Mouse (Mus musculus): ENCODE results near the gene Gm20388. TPM values are rescaled to one million over a fixed set of nuclear protein-coding genes. Genes with fewer than 3 reads are reported as not detected.

Gm20388 gene
- polyA plus RNA-seq, 1 experiment: 23.9 TPM

DNA sequence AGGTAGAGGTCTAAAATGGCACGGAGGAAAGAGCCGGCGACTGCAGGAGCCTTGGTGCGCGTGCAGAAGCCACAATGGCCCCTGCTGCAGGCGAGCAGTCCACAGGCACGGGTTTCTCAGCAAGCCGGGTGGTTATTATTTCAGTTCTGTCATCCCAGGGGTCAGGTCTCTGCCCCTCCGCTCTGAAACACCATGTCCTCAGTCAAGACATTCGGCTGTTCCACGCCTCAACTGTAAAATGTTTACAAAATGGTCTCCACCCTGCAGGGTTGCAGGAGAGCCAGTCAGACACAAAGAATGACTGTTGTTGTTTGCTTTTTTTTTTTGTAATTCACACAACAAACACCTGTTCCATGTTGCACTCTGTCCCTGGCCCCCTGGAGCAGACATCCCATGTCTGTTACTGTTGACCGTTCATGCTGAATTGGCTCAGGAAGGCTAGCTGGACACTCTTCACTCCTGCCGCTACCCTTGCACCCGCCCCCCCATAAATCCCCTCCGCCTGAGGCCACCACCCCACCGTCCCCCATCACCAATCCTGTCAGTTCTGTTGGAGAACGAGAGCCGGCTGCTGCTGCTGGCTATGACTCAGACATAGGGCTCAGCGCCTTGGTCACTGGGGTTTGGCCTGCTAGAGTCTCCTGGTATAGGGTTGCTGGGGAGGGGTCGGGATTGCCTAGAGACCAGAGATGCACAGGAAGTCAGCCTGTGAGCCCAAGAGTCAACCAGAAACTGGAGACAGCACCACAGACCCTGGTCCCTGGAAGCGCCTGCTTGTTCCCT is 350.9 kb downstream of the Gm20388 start:
- TF ChIP-seq POLR2A (IDR thresholded peaks at IDR 0.05; ENCODE audit: extremely low read depth, insufficient read depth, low read length): no peak
- no peak for TF ChIP-seq CTCF (IDR thresholded peaks at IDR 0.05; ENCODE audit: extremely low read depth, insufficient read depth, low read length)
- Histone ChIP-seq H3K27ac (ENCODE audit: insufficient read depth, low read length) (no peak overlapping the region), H3K4me1 (ENCODE audit: control insufficient read depth, insufficient read depth, low read length) (peaks cover 5% of the 10 kb centered on the region), H3K4me3 (ENCODE audit: insufficient read depth, low read length) (no peak overlapping the region)

DNA sequence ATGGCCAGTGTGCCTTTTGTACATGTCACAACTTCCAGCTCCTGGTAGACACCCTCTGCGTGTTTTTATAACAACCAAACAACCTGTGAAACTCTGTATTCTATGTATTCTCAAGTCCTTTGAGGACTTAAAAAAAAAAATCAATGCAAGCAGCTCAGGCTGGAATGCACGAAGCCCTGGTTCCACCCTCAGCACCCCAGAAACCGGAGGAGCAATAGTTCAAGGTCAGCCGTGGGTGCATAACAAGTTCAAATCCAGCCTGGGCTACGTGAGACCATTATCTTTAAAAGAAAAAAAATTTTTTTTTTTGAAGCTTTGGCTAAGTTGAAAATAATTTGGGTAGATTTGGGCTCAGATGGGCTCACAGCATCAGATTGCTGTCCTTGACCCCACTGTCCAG is 353.2 kb downstream of the Gm20388 start:
- no peak overlapping the region for H3K4me3 ChIP-seq (ENCODE audit: insufficient read depth, low read length)
- TF ChIP-seq CTCF (IDR thresholded peaks at IDR 0.05; ENCODE audit: extremely low read depth, insufficient read depth, low read length): no peak
- TF ChIP-seq POLR2A (IDR thresholded peaks at IDR 0.05; ENCODE audit: extremely low read depth, insufficient read depth, low read length): no peak
- no peak overlapping the region for H3K27ac ChIP-seq (ENCODE audit: insufficient read depth, low read length)
- H3K4me1 ChIP-seq (ENCODE audit: control insufficient read depth, insufficient read depth, low read length): peaks cover 7% of the 10 kb centered on the region

DNA sequence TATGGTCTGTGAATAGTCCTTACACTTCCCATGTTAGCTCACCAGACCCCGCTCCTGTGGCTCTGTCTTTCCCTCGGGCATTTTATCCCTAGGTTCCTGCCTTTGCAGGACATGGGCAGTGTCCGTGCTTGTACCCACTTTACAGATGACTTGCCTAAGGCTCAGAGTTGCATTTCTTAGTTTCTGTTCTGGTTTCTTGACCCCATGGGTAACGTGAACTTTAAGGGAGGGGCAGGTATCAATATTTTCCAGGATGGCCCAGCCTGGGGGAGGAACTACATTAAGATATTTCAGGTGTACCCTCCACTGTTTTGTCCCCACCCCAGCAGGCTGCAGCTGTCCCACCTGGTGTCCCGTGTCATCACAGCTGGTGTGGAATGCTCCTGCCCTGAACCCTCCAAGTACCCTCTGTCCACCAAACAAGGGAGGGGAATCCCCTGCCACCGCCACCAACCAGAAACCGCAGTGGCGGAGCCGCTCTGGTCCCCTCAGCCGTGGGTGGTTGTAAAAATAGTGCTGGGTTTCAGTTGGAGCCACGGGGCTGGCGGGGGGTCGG is 353.8 kb downstream of the Gm20388 start:
- Histone ChIP-seq H3K4me1 (ENCODE audit: control insufficient read depth, insufficient read depth, low read length) (peaks cover 7% of the 10 kb centered on the region), H3K4me3 (ENCODE audit: insufficient read depth, low read length) (no peak overlapping the region), H3K27ac (ENCODE audit: insufficient read depth, low read length) (no peak overlapping the region)
- no peak for TF ChIP-seq POLR2A (IDR thresholded peaks at IDR 0.05; ENCODE audit: extremely low read depth, insufficient read depth, low read length)

DNA sequence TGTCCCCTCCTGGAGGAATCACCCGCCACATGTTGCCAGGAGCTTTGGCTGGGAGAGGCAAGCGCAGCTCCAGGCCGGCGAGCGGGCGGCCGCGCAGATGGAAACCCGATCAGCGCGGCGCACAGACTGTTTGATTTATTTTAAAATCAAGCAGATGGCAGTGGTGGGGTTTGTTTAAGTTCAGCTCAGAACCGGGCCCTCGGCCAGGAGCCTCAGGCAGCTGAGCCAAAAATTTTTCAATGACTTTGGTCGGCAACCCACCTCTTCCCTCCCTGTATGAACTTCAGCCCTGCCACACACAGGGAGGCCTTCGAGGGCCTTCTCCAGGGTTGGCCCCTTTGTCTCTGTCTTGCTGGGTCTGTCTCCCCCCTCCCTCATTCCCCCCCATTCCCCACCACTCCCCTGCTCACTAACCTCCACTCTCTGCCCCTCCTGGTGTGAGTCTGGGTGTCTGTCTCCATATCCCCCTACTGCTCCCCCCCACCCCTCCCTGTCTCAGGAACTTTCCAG is 354.4 kb downstream of the Gm20388 start:
- Histone ChIP-seq H3K4me1 (ENCODE audit: control insufficient read depth, insufficient read depth, low read length) (peaks cover 7% of the 10 kb centered on the region), H3K27ac (ENCODE audit: insufficient read depth, low read length) (no peak overlapping the region), H3K4me3 (ENCODE audit: insufficient read depth, low read length) (no peak overlapping the region)
- TF ChIP-seq CTCF (IDR thresholded peaks at IDR 0.05; ENCODE audit: extremely low read depth, insufficient read depth, low read length): no peak
- TF ChIP-seq POLR2A (IDR thresholded peaks at IDR 0.05; ENCODE audit: extremely low read depth, insufficient read depth, low read length): no peak

DNA sequence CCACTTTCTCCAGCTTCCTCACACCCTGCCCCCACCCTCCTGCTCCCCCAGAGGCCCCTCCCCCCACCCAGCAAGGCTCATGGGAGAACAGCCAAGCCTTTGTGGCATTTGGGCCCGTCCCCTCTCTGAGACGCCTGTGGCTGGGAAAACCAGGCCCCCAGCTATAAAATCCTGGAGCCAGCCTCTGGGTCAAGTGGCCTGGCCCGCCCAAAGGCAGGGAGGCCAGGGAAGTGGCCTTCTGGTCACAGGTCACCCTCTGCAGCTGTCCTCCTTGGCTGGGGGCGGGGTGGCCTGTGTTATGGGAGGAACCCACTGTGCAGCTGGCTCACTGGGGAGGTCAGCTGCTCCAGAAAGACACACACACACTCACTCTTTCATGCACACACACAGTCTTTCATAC is 354.8 kb downstream of the Gm20388 start:
- no peak for TF ChIP-seq CTCF (IDR thresholded peaks at IDR 0.05; ENCODE audit: extremely low read depth, insufficient read depth, low read length)
- Histone ChIP-seq H3K4me3 (ENCODE audit: insufficient read depth, low read length) (no peak overlapping the region), H3K27ac (ENCODE audit: insufficient read depth, low read length) (no peak overlapping the region), H3K4me1 (ENCODE audit: control insufficient read depth, insufficient read depth, low read length) (peaks cover 7% of the 10 kb centered on the region)

DNA sequence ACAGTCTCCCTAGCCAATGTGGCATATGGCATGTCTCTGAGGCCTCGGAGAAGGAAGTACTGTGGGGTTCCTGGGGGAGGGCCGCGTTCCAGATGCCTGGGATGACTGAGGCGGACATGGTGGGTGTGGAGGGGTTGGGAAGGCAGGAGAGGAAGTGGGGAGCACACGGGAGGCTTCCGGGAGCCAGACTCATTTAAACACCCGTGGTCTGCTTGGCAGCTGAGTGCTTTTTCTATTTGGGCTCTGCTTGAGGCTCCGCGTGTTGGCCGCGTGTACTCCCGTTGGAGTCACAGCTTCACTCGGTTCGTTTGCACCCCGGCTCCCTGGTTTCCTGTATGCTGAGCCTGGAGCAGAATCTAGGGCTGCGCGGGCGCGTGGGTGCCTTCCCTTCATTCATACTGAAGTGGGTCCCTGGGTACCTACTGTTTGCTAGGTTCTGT is 357.9 kb downstream of the Gm20388 start:
- Histone ChIP-seq H3K4me1 (ENCODE audit: control insufficient read depth, insufficient read depth, low read length) (peaks cover 7% of the 10 kb centered on the region), H3K4me3 (ENCODE audit: insufficient read depth, low read length) (no peak overlapping the region), H3K27ac (ENCODE audit: insufficient read depth, low read length) (no peak overlapping the region)
- TF ChIP-seq CTCF (IDR thresholded peaks at IDR 0.05; ENCODE audit: extremely low read depth, insufficient read depth, low read length) (no peak), POLR2A (IDR thresholded peaks at IDR 0.05; ENCODE audit: extremely low read depth, insufficient read depth, low read length) (no peak)

DNA sequence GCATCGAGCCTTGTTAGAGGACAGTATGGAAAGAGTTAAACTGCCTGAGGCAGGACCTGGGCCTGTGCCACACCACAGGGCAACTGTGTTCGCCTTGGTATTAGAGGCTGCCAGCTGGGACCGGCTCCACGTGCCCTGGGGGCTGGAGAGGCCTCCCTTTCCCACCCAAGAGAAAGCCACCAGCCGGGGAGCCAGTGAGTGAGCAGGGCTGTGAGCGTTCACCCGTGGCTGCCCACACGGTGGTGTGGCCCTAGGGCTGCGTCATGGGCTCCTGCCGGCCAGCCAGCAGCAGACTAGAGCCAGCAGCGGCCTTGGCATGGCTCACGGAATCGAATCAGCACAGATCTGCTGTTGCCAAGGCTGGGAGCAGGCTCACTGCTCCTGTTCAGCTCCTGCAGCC is 359.8 kb downstream of the Gm20388 start:
- no peak for TF ChIP-seq POLR2A (IDR thresholded peaks at IDR 0.05; ENCODE audit: extremely low read depth, insufficient read depth, low read length)
- TF ChIP-seq CTCF (IDR thresholded peaks at IDR 0.05; ENCODE audit: extremely low read depth, insufficient read depth, low read length): no peak
- H3K27ac ChIP-seq (ENCODE audit: insufficient read depth, low read length): no peak overlapping the region
- H3K4me1 ChIP-seq (ENCODE audit: control insufficient read depth, insufficient read depth, low read length): peaks cover 5% of the 10 kb centered on the region; the same call in 1 of the 2 replicates
- no peak overlapping the region for H3K4me3 ChIP-seq (ENCODE audit: insufficient read depth, low read length)

DNA sequence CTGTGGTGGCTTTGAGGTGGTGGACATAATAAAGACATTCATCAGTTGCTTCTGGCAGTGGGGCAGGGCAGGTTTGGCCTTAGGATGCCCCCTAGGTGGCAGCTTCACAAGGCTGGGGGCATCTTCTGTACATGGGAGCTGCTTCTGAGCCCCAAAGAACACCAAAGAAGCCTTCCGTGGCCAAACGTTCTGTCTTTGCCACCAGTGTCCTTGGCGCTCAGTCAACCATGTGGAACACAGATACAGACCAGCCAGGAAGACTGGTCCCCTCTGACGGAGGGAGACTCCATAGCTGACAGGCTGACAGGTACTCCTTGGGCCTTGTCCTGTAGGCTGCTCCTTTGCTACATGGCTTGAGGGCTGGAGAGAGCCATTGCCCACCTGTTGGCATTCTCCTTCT is 362.8 kb downstream of the Gm20388 start:
- no peak overlapping the region for H3K4me3 ChIP-seq (ENCODE audit: insufficient read depth, low read length)
- H3K27ac ChIP-seq (ENCODE audit: insufficient read depth, low read length): no peak overlapping the region
- H3K4me1 ChIP-seq (ENCODE audit: control insufficient read depth, insufficient read depth, low read length): 0 out of 2 replicates have a peak, but pooled peaks cover under 1% of the 10 kb centered on the region
- no peak for TF ChIP-seq CTCF (IDR thresholded peaks at IDR 0.05; ENCODE audit: extremely low read depth, insufficient read depth, low read length)
- TF ChIP-seq POLR2A (IDR thresholded peaks at IDR 0.05; ENCODE audit: extremely low read depth, insufficient read depth, low read length): no peak

DNA sequence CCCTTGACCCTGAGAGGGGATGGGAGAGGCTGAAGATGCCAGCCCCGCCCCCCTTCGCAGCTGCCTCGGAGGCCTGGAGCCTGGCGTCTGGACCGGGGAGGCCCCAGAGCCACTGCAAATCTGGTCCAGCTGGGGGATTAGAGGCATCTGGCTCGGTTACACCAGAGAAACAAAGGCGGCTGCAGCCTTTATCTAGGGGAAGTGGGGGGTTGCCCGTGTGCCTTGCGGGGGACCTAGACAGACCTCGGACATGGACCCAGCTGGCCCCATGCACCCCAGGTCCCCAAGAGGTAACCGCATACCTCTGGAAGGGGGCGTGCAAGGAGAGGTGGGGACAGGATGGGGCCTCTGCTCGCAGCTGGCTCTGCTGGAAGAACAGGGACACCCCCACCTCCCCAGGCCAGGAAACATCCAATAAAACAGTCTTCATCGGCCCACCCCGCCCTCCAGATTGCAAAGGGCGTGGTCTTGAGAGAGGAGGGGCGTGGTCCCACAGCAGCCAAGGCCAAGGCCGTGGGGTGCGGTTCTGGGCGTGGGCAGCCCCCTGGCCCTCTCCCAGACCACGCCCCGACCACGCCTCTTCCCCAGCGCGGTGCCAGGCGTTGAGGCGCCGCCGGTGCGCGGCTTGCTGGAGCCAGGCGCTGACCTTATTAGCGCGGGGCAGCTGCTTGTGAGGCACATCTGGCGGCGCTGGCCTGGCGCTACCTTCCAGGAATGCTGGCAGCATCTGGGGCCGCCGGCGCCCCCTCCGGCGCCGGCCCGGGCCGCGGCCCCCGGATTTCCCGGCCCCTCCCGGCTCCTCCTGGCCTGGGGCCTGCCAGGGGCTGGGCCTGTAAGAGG is 365.6 kb downstream of the Gm20388 start:
- H3K27ac ChIP-seq (ENCODE audit: insufficient read depth, low read length): peak overlapping the region; percentile 59
- no peak for TF ChIP-seq POLR2A (IDR thresholded peaks at IDR 0.05; ENCODE audit: extremely low read depth, insufficient read depth, low read length)
- TF ChIP-seq CTCF (IDR thresholded peaks at IDR 0.05; ENCODE audit: extremely low read depth, insufficient read depth, low read length): no peak
- H3K4me1 ChIP-seq (ENCODE audit: control insufficient read depth, insufficient read depth, low read length): no peaks in the 10 kb centered on the region
- no peak overlapping the region for H3K4me3 ChIP-seq (ENCODE audit: insufficient read depth, low read length)

Measured in cortical plate, adult 2 months (tissue).